Mouse (Mus musculus) thymus, postnatal 25 days (tissue): ENCODE results near the gene Dhrs3.

Source experiments
- DNase-seq: peaks from one replicate; pipeline ENCODE4 v3.0.0; 2022

The Dhrs3 gene

DNA sequence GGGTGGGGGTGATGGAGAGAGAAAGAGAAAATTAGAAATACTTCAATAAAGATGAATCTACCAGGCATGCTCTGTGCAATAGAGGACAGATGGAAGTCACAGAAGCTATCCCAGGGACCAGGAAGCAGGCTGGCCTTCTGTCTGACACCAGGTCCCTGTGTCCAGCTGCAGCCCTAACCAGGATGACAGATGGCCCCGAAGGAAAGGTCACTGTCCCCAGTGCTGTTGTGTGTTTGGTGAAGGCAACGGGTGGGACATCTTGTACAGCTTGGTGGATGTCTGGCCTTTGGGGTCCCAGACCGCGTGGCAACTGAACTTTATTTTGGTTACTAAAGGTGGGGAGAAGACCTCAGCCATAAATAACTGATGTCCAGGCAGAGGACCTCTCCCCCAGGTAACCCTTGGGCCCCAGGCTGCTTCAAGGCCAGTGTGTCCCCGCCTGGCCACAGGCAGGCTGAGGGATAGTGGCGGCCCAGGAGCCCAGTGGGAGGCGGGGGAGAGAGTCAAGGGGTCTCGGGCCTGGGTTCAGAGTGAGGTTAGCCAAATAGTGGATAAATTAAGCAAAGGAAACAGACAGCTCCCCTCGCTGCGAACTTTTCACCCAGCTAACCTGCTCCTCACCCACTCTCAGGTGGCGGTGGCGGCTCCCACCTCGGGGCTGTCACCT is 48.3 kb downstream of the Dhrs3 start:
- no peak for DNase-seq

GRCm38 (mm10) chr4:144942433-144942832 is 49.8 kb downstream of the Dhrs3 start:
- no peak for DNase-seq

DNA sequence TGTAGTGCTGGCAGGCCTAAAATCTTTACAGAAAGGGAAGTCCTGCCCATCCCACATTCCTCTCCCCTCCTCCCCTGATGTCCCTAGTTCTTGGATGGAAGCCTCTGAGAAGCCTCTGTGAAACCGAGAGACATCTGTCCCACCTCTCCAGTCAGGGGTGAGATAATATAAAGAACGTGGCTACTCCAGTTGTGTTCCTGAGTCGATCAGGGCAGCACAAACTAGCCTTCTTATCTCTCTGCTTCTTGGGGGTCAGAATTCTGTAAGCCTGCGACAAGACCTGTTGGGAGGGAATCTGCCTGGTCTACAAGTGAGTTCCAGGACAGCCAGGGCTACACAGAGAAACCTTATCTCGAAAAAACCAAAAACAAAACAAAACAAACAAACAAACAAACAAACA is 50.6 kb downstream of the Dhrs3 start:
- no peak for DNase-seq

GRCm38 (mm10) chr4:144947738-144948390 is 55.2 kb downstream of the Dhrs3 start:
- no peak for DNase-seq

GRCm38 (mm10) chr4:144949441-144950326 is 57.1 kb downstream of the Dhrs3 start:
- DNase-seq: no peak

DNA sequence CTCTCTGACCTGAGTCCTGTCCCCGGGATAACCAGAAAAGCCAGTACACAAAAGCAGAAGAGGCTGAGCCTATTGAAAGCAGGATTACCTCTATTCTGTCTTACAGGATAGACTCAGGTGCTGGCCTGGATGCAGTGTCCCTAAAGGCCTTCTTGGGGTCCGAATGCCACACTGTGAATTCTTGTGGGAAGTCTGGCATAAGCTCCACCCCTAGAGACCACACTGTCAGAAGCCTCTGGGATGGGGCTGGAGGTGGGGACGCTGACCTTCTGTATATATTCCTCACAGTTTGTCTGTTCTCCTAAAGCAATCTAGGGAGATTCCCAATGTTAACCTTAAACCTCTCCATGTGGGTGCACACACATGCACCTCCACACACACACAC is 57.7 kb downstream of the Dhrs3 start:
- DNase-seq: no peak

DNA sequence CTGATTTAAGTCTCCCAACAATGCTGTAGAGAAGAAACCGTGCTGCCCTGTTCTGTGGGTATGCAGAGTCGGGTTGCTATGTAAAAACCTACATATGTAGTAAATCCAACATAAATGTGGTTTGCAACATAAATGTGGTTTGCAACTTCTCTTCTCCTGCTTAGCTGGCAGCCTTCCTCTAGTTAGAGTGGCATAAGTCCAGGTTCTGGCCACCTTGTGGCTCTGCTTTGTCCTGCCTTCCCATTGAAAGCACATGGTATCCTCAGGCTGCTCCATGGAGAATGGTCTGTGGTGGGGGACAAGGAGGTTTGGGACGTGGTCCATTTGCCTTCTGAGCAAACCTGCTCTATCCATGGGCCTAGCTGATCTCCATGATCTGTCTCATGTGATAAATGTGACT is 58.3 kb downstream of the Dhrs3 start:
- DNase-seq: no peak

- no peak for DNase-seq
Measured at GRCm38 (mm10) chr4:144951859-144952258, 59.2 kb downstream of the Dhrs3 start.

DNA sequence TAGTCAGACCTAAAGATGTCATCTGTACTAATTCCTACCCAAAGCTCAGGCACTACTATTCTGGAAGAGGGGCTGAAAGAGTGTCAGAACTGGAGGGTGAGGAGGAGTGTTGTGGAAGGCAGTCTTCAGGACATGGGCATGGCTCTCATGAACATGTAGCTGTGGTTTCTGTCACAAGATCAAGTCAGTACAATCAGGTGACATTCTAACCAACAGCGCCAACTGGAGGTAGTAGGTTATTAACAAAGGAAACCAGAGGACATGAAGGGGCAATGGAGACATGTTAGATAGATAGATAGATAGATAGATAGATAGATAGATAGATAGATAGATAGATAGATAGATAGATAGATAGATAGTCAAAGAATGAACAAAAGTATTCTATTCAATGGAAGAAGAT is 60.8 kb downstream of the Dhrs3 start:
- DNase-seq: no peak

- no peak for DNase-seq
Measured at GRCm38 (mm10) chr4:144955863-144956262, 63.2 kb downstream of the Dhrs3 start.

DNA sequence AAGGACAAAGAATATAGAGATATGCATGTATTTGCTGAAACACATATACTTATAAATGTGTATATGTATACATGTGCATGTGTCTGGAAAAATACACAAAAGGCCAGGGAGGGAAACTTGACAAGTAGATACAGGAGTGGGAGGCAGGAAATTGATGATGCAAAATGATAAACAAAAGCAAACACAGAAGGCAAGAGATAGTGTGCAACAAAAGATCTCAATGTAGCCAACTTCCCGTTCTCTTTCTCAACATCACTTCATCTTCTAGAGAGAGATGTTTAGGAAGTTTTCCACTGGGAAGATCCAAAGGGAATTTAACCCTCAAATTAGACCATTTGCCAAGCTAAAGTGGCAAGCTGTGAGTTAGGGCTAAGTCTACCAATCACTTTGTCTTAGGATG is 63.7 kb downstream of the Dhrs3 start:
- no peak for DNase-seq

DNA sequence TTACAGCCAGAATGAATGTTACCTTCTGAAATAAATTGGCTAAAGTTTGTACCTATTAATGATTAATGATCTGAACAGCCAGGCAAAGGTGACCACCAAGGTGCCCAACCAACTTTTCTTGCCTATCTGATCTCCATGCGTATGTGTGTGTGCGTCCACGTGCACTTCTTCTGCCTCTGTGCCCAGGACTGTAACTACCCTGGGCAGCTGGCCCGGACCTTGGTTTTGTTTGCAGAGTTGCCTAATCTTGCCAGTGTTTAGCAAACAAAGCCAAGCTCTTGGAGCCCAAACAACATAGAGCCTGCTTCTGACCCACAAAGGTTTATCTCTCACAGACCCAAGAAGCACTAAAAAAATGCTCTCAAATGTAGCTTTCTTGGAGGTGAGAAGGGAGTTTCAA is 64.6 kb downstream of the Dhrs3 start:
- no peak for DNase-seq

- no peak for DNase-seq
Measured at GRCm38 (mm10) chr4:144957721-144958120, 65.1 kb downstream of the Dhrs3 start.

- DNase-seq: no peak
Measured at GRCm38 (mm10) chr4:144960188-144960904, 67.7 kb downstream of the Dhrs3 start.

DNA sequence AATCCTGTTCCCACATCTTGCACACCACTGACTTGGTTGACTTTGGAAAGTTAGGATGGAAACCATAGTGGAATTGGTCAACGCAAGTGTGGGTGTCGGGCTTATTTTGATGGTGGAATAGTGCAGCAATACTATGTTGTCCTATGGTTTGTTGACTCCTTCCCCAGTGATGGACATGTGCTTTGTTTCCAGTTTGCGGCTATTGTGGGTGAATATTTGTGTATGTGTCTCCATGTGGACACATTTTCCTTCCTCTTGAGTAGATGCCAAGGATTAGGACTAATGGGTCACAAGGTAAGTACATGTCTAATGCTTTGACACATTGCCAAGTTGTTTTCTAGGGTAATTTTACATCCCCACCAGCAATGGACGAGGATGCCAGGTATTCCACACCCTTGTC is 68.6 kb downstream of the Dhrs3 start:
- DNase-seq: no peak

DNA sequence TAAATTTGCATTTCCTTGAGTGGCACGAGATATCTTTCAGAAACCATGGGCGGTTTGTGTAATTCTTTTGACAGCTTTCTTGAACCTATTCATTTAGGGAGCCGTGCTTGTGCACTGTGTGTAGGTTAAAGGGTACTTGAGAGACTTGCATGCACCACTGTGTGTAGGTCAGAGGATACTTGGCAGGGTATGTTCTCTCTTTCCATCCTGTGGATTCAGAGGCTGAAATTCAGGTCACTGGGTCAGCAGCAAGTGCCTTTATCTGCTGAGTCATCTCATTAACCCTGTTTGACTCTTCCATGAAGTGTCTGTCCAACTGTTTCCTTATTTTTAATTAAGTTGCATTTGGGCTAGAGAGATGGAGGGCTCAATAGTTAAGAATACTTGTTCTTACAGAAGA is 69.1 kb downstream of the Dhrs3 start:
- no peak for DNase-seq

DNA sequence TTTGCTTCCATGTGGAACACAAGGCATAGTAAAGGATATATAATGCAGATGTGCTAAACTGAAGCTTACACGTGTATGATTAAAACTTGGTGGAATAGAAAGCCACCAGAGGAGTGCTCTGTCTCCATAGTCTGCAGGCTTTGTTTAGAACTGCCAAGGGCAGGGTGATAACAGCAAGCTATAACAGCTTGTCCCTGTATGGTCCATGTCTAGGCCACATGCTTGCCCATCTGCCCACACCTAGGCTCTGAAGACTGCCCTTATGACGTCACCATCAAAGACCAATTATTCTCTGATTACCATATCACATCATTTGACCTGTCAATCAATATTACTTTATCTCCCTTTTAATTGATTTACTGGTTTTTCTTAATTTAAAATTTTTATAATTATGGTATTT is 72.6 kb downstream of the Dhrs3 start:
- no peak for DNase-seq

DNA sequence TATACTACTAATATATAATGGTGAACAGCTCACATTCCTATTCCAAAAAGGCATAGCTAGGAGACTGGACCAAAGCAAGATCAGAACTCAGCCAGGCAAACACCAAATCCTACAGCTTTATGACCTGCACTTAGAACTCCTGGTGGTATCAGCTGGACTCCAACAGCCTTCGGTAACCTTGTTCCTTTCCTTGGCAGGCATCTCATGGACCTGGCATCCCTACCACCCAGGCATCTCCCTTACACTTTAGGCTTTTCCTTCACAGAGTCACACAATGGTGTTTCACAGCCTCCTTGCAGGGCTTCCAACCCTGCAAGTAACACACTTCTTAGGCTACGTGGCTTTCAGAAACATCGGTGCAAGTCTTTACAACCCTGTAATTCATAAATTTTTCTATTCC is 75.7 kb downstream of the Dhrs3 start:
- no peak for DNase-seq

DNA sequence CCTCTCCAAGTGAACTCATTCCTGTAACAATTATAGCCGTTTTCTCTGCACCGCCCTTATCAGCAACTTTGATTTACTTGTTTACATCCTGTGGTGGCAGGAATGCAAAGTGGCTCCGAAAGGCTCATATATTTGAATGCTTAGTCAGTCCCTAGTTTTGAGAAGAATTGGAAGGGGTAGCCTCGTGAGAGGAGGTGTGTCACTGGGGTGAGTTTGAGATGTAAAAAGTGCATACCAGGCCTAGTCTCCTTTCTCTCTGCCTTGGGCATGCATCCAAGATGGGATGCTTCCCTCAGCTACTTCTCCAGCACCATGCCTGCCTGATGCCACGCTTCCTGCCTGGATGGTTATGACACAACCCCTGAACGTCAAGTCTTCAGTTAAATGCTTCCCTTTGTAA is 76.4 kb downstream of the Dhrs3 start:
- DNase-seq: no peak

- no peak for DNase-seq
Measured at GRCm38 (mm10) chr4:144971048-144971447, 78.4 kb downstream of the Dhrs3 start.

GRCm38 (mm10) chr4:144972948-144973720 is 80.5 kb downstream of the Dhrs3 start:
- DNase-seq: no peak

DNA sequence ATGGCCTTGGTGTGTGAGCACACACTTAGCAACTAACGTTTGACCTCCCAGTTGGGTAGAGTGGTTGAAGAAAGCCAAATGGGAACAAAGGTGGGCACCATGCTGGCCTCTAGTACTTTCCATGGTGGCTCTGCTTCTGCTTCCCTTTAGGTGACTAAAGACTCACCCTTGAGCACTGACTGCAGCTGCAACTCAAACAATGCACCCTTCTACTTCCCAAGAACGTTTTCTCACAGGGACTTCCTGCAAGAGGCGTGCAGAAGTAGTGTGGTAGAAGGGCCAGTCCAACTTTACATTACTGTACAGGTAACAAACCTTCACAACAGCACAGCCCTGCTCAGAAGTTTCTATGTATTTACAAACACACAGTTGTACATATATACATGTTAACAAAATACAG is 81.8 kb downstream of the Dhrs3 start:
- no peak for DNase-seq

DNA sequence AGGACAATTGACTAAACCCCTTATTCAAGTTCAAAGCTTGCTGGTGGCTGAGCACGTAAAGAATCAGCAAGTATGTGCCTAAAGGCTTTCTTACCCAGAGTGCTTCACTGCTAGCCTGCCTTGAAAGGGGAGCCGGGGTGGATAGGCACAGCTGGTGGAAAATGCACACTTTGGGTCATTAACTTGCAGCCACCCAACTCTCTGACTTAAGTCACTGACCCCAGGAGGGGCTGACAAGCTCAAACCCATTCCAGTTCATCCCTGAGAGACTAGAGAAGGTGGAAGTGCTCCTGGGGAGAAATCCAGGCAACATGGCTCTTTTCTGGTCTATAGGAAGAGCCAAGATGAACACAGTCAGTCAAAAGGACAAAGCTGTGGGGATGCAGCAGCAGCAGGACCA is 82.9 kb downstream of the Dhrs3 start:
- DNase-seq: no peak
